Mouse (Mus musculus): Measurements from ENCODE around the gene Tctn1. TPM values are rescaled to one million over a fixed set of nuclear protein-coding genes. Genes with fewer than 3 reads are reported as not detected.
A peak's percentile ranks its signal among the peaks of the same experiment; 100 is the strongest.

Gene Tctn1
- 10 to 100 TPM; 15.2 TPM for total RNA-seq (2021)
- long read RNA-seq, experiment 1, result 0 reads
- long read RNA-seq, experiment 2, result 0 reads

GRCm38 (mm10) chr5:122263933-122264905, at the start of gene Tctn1:
Gene Tctn1, minus strand, starts transcription at chr5:122264460.
- peak; percentile 82 to 90 for DNase-seq (ENCODE audit: low spot score in 2 of 2)
- H3K27ac ChIP-seq, result peak within 1 kb of the TSS; percentile 92
- no peak for TF ChIP-seq CTCF (conservative IDR thresholded peaks at IDR 0.05)
- peak within 1 kb of the TSS; percentile 82 for H3K4me3 ChIP-seq

- DNase-seq (ENCODE audit: low spot score in 2 of 2), result no peak
- no peak for TF ChIP-seq CTCF (conservative IDR thresholded peaks at IDR 0.05)
- peak overlapping the region; percentile 56; the same call in 1 of the 2 replicates for H3K27ac ChIP-seq
- no peak overlapping the region for H3K4me3 ChIP-seq
Observed at GRCm38 (mm10) chr5:122312942-122313684, 48.9 kb upstream of the Tctn1 start.

GRCm38 (mm10) chr5:122312346-122312745, 48.1 kb upstream of the Tctn1 start:
- TF ChIP-seq CTCF (conservative IDR thresholded peaks at IDR 0.05), result no peak
- no peak for DNase-seq (ENCODE audit: low spot score in 2 of 2)
- peak overlapping the region; percentile 56; the same call in 1 of the 2 replicates for H3K27ac ChIP-seq
- no peak overlapping the region for H3K4me3 ChIP-seq

GRCm38 (mm10) chr5:122311692-122312091, 47.4 kb upstream of the Tctn1 start:
- no peak overlapping the region for H3K4me3 ChIP-seq
- no peak for TF ChIP-seq CTCF (conservative IDR thresholded peaks at IDR 0.05)

GRCm38 (mm10) chr5:122310699-122311098, 46.4 kb upstream of the Tctn1 start:
- no peak overlapping the region for H3K4me3 ChIP-seq
- TF ChIP-seq CTCF (conservative IDR thresholded peaks at IDR 0.05), result no peak
- no peak for DNase-seq (ENCODE audit: low spot score in 2 of 2)
- no peak overlapping the region for H3K27ac ChIP-seq

More at GRCm38 (mm10) chr5:122311692-122312091, 47.4 kb upstream of the Tctn1 start:
- DNase-seq (ENCODE audit: low spot score in 2 of 2), result no peak
- H3K27ac ChIP-seq, result peak overlapping the region; percentile 56; the same call in 1 of the 2 replicates

- no peak for TF ChIP-seq CTCF (conservative IDR thresholded peaks at IDR 0.05)
- no peak for DNase-seq (ENCODE audit: low spot score in 2 of 2)
Observed at GRCm38 (mm10) chr5:122306536-122306935, 42.3 kb upstream of the Tctn1 start.

GRCm38 (mm10) chr5:122305472-122305871, 41.2 kb upstream of the Tctn1 start:
- Histone ChIP-seq H3K4me3 (no peak overlapping the region), H3K27ac (no peak overlapping the region)
- no peak for TF ChIP-seq CTCF (conservative IDR thresholded peaks at IDR 0.05)
- no peak for DNase-seq (ENCODE audit: low spot score in 2 of 2)

More at GRCm38 (mm10) chr5:122306536-122306935, 42.3 kb upstream of the Tctn1 start:
- H3K27ac ChIP-seq, result no peak overlapping the region
- no peak overlapping the region for H3K4me3 ChIP-seq

- H3K4me3 ChIP-seq, result no peak overlapping the region
- TF ChIP-seq CTCF (conservative IDR thresholded peaks at IDR 0.05), result no peak
- DNase-seq (ENCODE audit: low spot score in 2 of 2), result no peak
- H3K27ac ChIP-seq, result peak overlapping the region; percentile 65
Observed at GRCm38 (mm10) chr5:122304541-122304940, 40.3 kb upstream of the Tctn1 start.

- Histone ChIP-seq H3K27ac (peak overlapping the region; percentile 65; the same call in 1 of the 2 replicates), H3K4me3 (no peak overlapping the region)
- DNase-seq (ENCODE audit: low spot score in 2 of 2), result no peak
- TF ChIP-seq CTCF (conservative IDR thresholded peaks at IDR 0.05), result no peak
Observed at GRCm38 (mm10) chr5:122303937-122304336, 39.7 kb upstream of the Tctn1 start.

GRCm38 (mm10) chr5:122302810-122303745, 38.8 kb upstream of the Tctn1 start:
- Histone ChIP-seq H3K4me3 (no peak overlapping the region), H3K27ac (peak overlapping the region; percentile 65; the same call in 1 of the 2 replicates)
- DNase-seq (ENCODE audit: low spot score in 2 of 2), result no peak
- peak; percentile 51 for TF ChIP-seq CTCF (conservative IDR thresholded peaks at IDR 0.05)

GRCm38 (mm10) chr5:122300071-122300518, 35.8 kb upstream of the Tctn1 start:
- no peak for TF ChIP-seq CTCF (conservative IDR thresholded peaks at IDR 0.05)
- DNase-seq (ENCODE audit: low spot score in 2 of 2), result no peak
- H3K4me3 ChIP-seq, result no peak overlapping the region
- H3K27ac ChIP-seq, result peak overlapping the region; percentile 32; the same call in 1 of the 2 replicates
